Mouse (Mus musculus): Measurements from ENCODE around the gene Creb3l1. TPM values are rescaled to one million over a fixed set of nuclear protein-coding genes. Genes with fewer than 3 reads are reported as not detected.

The Creb3l1 gene
- total RNA-seq, 4 experiments from 2014 or later, result 5.2 to 22.4 (median 9.8) TPM

GRCm38 (mm10) chr2:91962864-91963401, 61.4 kb downstream of the Creb3l1 start:
- no peak for DNase-seq

GRCm38 (mm10) chr2:91961901-91962761, 62.2 kb downstream of the Creb3l1 start:
- no peak for DNase-seq

GRCm38 (mm10) chr2:91960459-91960858, 63.8 kb downstream of the Creb3l1 start:
- DNase-seq, result no peak

- DNase-seq, result no peak
Observed at GRCm38 (mm10) chr2:91959544-91960410, 64.5 kb downstream of the Creb3l1 start.

- DNase-seq, result no peak
Observed at GRCm38 (mm10) chr2:91958701-91959457, 65.4 kb downstream of the Creb3l1 start.

- no peak for DNase-seq
Observed at GRCm38 (mm10) chr2:91958049-91958448, 66.3 kb downstream of the Creb3l1 start.

GRCm38 (mm10) chr2:91957096-91957495, 67.2 kb downstream of the Creb3l1 start:
- DNase-seq, result no peak

GRCm38 (mm10) chr2:91955875-91956274, 68.4 kb downstream of the Creb3l1 start:
- no peak for DNase-seq

- no peak for DNase-seq
Observed at GRCm38 (mm10) chr2:91955121-91955591, 69.1 kb downstream of the Creb3l1 start.

- peak; percentile 66 for DNase-seq
Observed at GRCm38 (mm10) chr2:91953825-91954224, 70.5 kb downstream of the Creb3l1 start.

- DNase-seq, result no peak
Observed at GRCm38 (mm10) chr2:91950275-91951085, 73.8 kb downstream of the Creb3l1 start.

GRCm38 (mm10) chr2:91949411-91950274, 74.7 kb downstream of the Creb3l1 start:
- DNase-seq, result no peak

- DNase-seq, result no peak
Observed at GRCm38 (mm10) chr2:91948792-91949241, 75.5 kb downstream of the Creb3l1 start.

- DNase-seq, result no peak
Observed at GRCm38 (mm10) chr2:91948151-91948509, 76.2 kb downstream of the Creb3l1 start.

- DNase-seq, result no peak
Observed at GRCm38 (mm10) chr2:91947397-91948150, 76.7 kb downstream of the Creb3l1 start.

GRCm38 (mm10) chr2:91946836-91947235, 77.5 kb downstream of the Creb3l1 start:
- DNase-seq, result no peak

- no peak for DNase-seq
Observed at GRCm38 (mm10) chr2:91945483-91945882, 78.8 kb downstream of the Creb3l1 start, which contains the start of gene Gm9821. Gene Gm9821 (plus strand): TSS chr2:91945703.

- DNase-seq, result peak; percentile 48
Observed at GRCm38 (mm10) chr2:91944170-91944950, 79.9 kb downstream of the Creb3l1 start.

Measured in adrenal gland, adult 8-10 months (tissue).